Mouse (Mus musculus) heart, embryonic 16.5 days (tissue): Measurements from ENCODE around the gene Dzip1l. TPM values are rescaled to one million over a fixed set of nuclear protein-coding genes. Genes with fewer than 3 reads are reported as not detected.
A peak's percentile ranks its signal among the peaks of the same experiment; 100 is the strongest.
"Not testable (repeated sequence)": the region's sequence is repeated elsewhere in the genome, so short reads cannot be mapped to it uniquely, and the experiment has no call there.

Experiments used
- ATAC-seq: fragments of 200-750 bp; cut with Nextera tagmentation; replicated peaks from 2 replicates; pipeline ENCODE4 v1.8.0; 2017; ENCODE audit warnings: moderate number of reproducible peaks; ENCODE audit not compliant: insufficient read depth, low FRiP score; ENCODE audit errors: extremely low read depth
- H3K27ac ChIP-seq: fragments of 300-500 bp; sonication (generic); 2 replicates; pipeline ENCODE4 v1.5.1; 2014; ENCODE audit warnings: mild to moderate bottlenecking, low read length, control low read depth, moderate library complexity
- H3K27me3 ChIP-seq: fragments of 300-500 bp; sonication (generic); 2 replicates; pipeline ENCODE4 v1.6.1; 2014; ENCODE audit warnings: low read length, mixed read lengths; ENCODE audit not compliant: control insufficient read depth, insufficient read depth
- H3K36me3 ChIP-seq: fragments of 300-500 bp; sonication (generic); 2 replicates; pipeline ENCODE4 v1.6.1; 2014; ENCODE audit not compliant: control insufficient read depth, insufficient read depth
- H3K4me1 ChIP-seq: fragments of 300-500 bp; sonication (generic); 2 replicates; pipeline ENCODE4 v1.6.1; 2014; ENCODE audit warnings: low read length, mixed read lengths; ENCODE audit not compliant: control insufficient read depth, insufficient read depth
- H3K4me2 ChIP-seq: fragments of 300-500 bp; sonication (generic); 2 replicates; pipeline ENCODE4 v1.6.1; 2014; ENCODE audit warnings: low read depth, mild to moderate bottlenecking, control low read depth, low read length
- H3K4me3 ChIP-seq: fragments of 300-500 bp; sonication (generic); 2 replicates; pipeline ENCODE4 v1.5.1; 2014; ENCODE audit warnings: mild to moderate bottlenecking, control low read depth, low read length
- H3K9ac ChIP-seq: fragments of 300-500 bp; sonication (generic); 2 replicates; pipeline ENCODE4 v1.6.1; 2014; ENCODE audit warnings: low read length, control low read depth
- H3K9me3 ChIP-seq: fragments of 300-500 bp; sonication (generic); replicated peaks from 2 replicates; pipeline ENCODE4 v1.6.1; 2016; ENCODE audit warnings: low read length; ENCODE audit not compliant: control insufficient read depth
- WGBS: fragments of 180-500 bp; shearing (Covaris S2); extraction: QIAGEN DNeasy Blood & Tissue Kit; methylation state at CpG from one replicate; pipeline ENCODE4 v1.1.7; 2014; 5-methylcytosine and 5-hydroxymethylcytosine counted together
- polyA plus RNA-seq: library from polyadenylated mRNA; unstranded; fragments of >200 nt; fragmentation: Nextera tagmentation; extraction: Ambion mirVana; gene quantifications from 2 replicates; pipeline ENCODE4 v1.2.1, GENCODE M21; 2015

The Dzip1l gene
- polyA plus RNA-seq, result 13.5 and 17.7 TPM in 2 replicates

- peaks cover 19% of the 10 kb centered on the region for H3K4me1 ChIP-seq
- no peaks in the 10 kb centered on the region for H3K9me3 ChIP-seq
- ATAC-seq, result peak; percentile 90
- peak within 1 kb of the TSS; percentile 84 for H3K27ac ChIP-seq
- peak within 1 kb of the TSS; percentile 79 for H3K9ac ChIP-seq
- peak within 1 kb of the TSS; percentile 79 for H3K4me2 ChIP-seq
- H3K36me3 ChIP-seq, result no peaks in the 10 kb centered on the region
- no peaks in the 10 kb centered on the region for H3K27me3 ChIP-seq
- peak within 1 kb of the TSS; percentile 67 for H3K4me3 ChIP-seq
- WGBS, result 2% methylated on average over 44 of the region's 44 CpGs
Measured at GRCm38 (mm10) chr9:99629281-99630011, at the start of gene Dzip1l. TSS of gene Dzip1l (plus strand) at chr9:99629496.

GRCm38 (mm10) chr9:99580655-99581054, 48.6 kb upstream of the Dzip1l start:
- Histone ChIP-seq H3K9me3 (no peaks in the 10 kb centered on the region), H3K4me1 (peaks cover 9% of the 10 kb centered on the region), H3K4me2 (no peak overlapping the region), H3K36me3 (peaks cover 18% of the 10 kb centered on the region), H3K9ac (no peak overlapping the region), H3K27ac (no peak overlapping the region), H3K4me3 (no peak overlapping the region), H3K27me3 (no peaks in the 10 kb centered on the region)
- WGBS, result 33% methylated on average over 2 of the region's 2 CpGs
- no peak for ATAC-seq

GRCm38 (mm10) chr9:99587505-99588202, 41.6 kb upstream of the Dzip1l start:
- no peaks in the 10 kb centered on the region for H3K4me1 ChIP-seq
- H3K4me3 ChIP-seq, result no peak overlapping the region
- WGBS, result 26% methylated on average over 8 of the region's 8 CpGs
- no peak overlapping the region for H3K4me2 ChIP-seq
- H3K27me3 ChIP-seq, result no peaks in the 10 kb centered on the region
- H3K27ac ChIP-seq, result no peak overlapping the region
- no peaks in the 10 kb centered on the region for H3K9me3 ChIP-seq
- peaks cover 18% of the 10 kb centered on the region for H3K36me3 ChIP-seq
- no peak for ATAC-seq
- H3K9ac ChIP-seq, result no peak overlapping the region

- no peak for ATAC-seq
- Histone ChIP-seq H3K9ac (no peak overlapping the region), H3K4me3 (no peak overlapping the region), H3K9me3 (no peaks in the 10 kb centered on the region), H3K36me3 (no peaks in the 10 kb centered on the region), H3K27me3 (no peaks in the 10 kb centered on the region), H3K4me1 (no peaks in the 10 kb centered on the region), H3K27ac (no peak overlapping the region), H3K4me2 (no peak overlapping the region)
- WGBS, result 57% methylated on average over 8 of the region's 8 CpGs
Measured at GRCm38 (mm10) chr9:99591144-99591543, 38.2 kb upstream of the Dzip1l start.

- H3K27me3 ChIP-seq, H3K27ac ChIP-seq, H3K4me2 ChIP-seq, H3K9me3 ChIP-seq, H3K36me3 ChIP-seq, ATAC-seq, H3K4me3 ChIP-seq, H3K9ac ChIP-seq, H3K4me1 ChIP-seq: not testable (repeated sequence)
- 87% methylated on average over 6 of the region's 6 CpGs for WGBS
Measured at GRCm38 (mm10) chr9:99599127-99599526, 30.2 kb upstream of the Dzip1l start.

- Histone ChIP-seq H3K4me3 (no peak overlapping the region), H3K4me2 (no peak overlapping the region), H3K9ac (no peak overlapping the region), H3K36me3 (no peaks in the 10 kb centered on the region), H3K27ac (no peak overlapping the region), H3K4me1 (no peaks in the 10 kb centered on the region), H3K9me3 (no peaks in the 10 kb centered on the region), H3K27me3 (no peaks in the 10 kb centered on the region)
- WGBS, result 67% methylated on average over 2 of the region's 2 CpGs
- no peak for ATAC-seq
Measured at GRCm38 (mm10) chr9:99603566-99603965, 25.7 kb upstream of the Dzip1l start.

GRCm38 (mm10) chr9:99612202-99612601, 17.1 kb upstream of the Dzip1l start, which contains the start of gene A4gnt:
TSS of gene A4gnt (plus strand) at chr9:99612502.
- no peak for ATAC-seq
- H3K4me1 ChIP-seq, result no peaks in the 10 kb centered on the region
- no peaks in the 10 kb centered on the region for H3K27me3 ChIP-seq
- H3K9me3 ChIP-seq, result no peaks in the 10 kb centered on the region
- no peak within 1 kb of the TSS for H3K27ac ChIP-seq
- H3K4me3 ChIP-seq, result no peak within 1 kb of the TSS
- H3K9ac ChIP-seq, result no peak within 1 kb of the TSS
- 37% methylated on average over 2 of the region's 2 CpGs for WGBS
- no peaks in the 10 kb centered on the region for H3K36me3 ChIP-seq
- no peak within 1 kb of the TSS for H3K4me2 ChIP-seq

- 91% methylated on average over 7 of the region's 8 CpGs for WGBS
- Histone ChIP-seq H3K36me3 (no peaks in the 10 kb centered on the region), H3K4me3 (no peak overlapping the region), H3K4me2 (no peak overlapping the region), H3K27me3 (no peaks in the 10 kb centered on the region), H3K9me3 (no peaks in the 10 kb centered on the region), H3K9ac (no peak overlapping the region), H3K27ac (no peak overlapping the region), H3K4me1 (no peaks in the 10 kb centered on the region)
- ATAC-seq, result no peak
Measured at GRCm38 (mm10) chr9:99619688-99620087, 9.6 kb upstream of the Dzip1l start.

GRCm38 (mm10) chr9:99620196-99620595, 9.1 kb upstream of the Dzip1l start:
- WGBS, result 81% methylated on average over 11 of the region's 11 CpGs

More at GRCm38 (mm10) chr9:99620196-99620595, 9.1 kb upstream of the Dzip1l start:
- Histone ChIP-seq H3K4me2 (no peak overlapping the region), H3K27ac (no peak overlapping the region), H3K4me3 (no peak overlapping the region), H3K9ac (no peak overlapping the region), H3K9me3 (no peaks in the 10 kb centered on the region), H3K4me1 (no peaks in the 10 kb centered on the region), H3K27me3 (no peaks in the 10 kb centered on the region), H3K36me3 (no peaks in the 10 kb centered on the region)
- no peak for ATAC-seq
